Mouse (Mus musculus): Measurements from ENCODE around the gene Sft2d2. TPM values are rescaled to one million over a fixed set of nuclear protein-coding genes. Genes with fewer than 3 reads are reported as not detected.

Sft2d2 gene
- polyA plus RNA-seq, 1 experiment from 2014 or later: 24.3 TPM

GRCm38 (mm10) chr1:165200748-165201147 is 6.5 kb upstream of the Sft2d2 start:
- no peak for TF ChIP-seq CTCF (IDR thresholded peaks at IDR 0.05; ENCODE audit: low read depth)
- no peak for ATAC-seq
- Histone ChIP-seq H3K4me3 (ENCODE audit: low read depth, low read length) (no peak overlapping the region), H3K27ac (ENCODE audit: low read depth, low read length) (no peak overlapping the region), H3K9ac (ENCODE audit: low read depth, low read length) (no peak overlapping the region), H3K4me2 (replicated peaks; ENCODE audit: low read depth) (no peak overlapping the region), H3K9me3 (ENCODE audit: control insufficient read depth) (no peaks in the 10 kb centered on the region), H3K27me3 (replicated peaks; ENCODE audit: control insufficient read depth, insufficient read depth, low read length) (no peaks in the 10 kb centered on the region), H3K4me1 (replicated peaks; ENCODE audit: control insufficient read depth, insufficient read depth, low read length) (peaks cover 10% of the 10 kb centered on the region; the same call in 1 of the 2 replicates), H3K36me3 (ENCODE audit: control insufficient read depth, insufficient read depth) (no peaks in the 10 kb centered on the region)
- 60% methylated on average over 8 of the region's 8 CpGs for WGBS

GRCm38 (mm10) chr1:165199639-165200038 is 5.4 kb upstream of the Sft2d2 start:
- no peak overlapping the region for H3K9ac ChIP-seq (ENCODE audit: low read depth, low read length)
- no peak overlapping the region for H3K4me2 ChIP-seq (replicated peaks; ENCODE audit: low read depth)
- 62% methylated on average over 3 of the region's 3 CpGs for WGBS
- no peak for ATAC-seq
- H3K27me3 ChIP-seq (replicated peaks; ENCODE audit: control insufficient read depth, insufficient read depth, low read length): no peaks in the 10 kb centered on the region
- H3K9me3 ChIP-seq (ENCODE audit: control insufficient read depth): no peaks in the 10 kb centered on the region
- H3K36me3 ChIP-seq (ENCODE audit: control insufficient read depth, insufficient read depth): no peaks in the 10 kb centered on the region
- TF ChIP-seq CTCF (IDR thresholded peaks at IDR 0.05; ENCODE audit: low read depth): no peak
- no peak overlapping the region for H3K4me3 ChIP-seq (ENCODE audit: low read depth, low read length)
- no peak overlapping the region for H3K27ac ChIP-seq (ENCODE audit: low read depth, low read length)
- H3K4me1 ChIP-seq (replicated peaks; ENCODE audit: control insufficient read depth, insufficient read depth, low read length): peaks cover 10% of the 10 kb centered on the region

- H3K9ac ChIP-seq (ENCODE audit: low read depth, low read length): no peak overlapping the region
- H3K27ac ChIP-seq (ENCODE audit: low read depth, low read length): no peak overlapping the region
- no peaks in the 10 kb centered on the region for H3K9me3 ChIP-seq (ENCODE audit: control insufficient read depth)
- no peaks in the 10 kb centered on the region for H3K27me3 ChIP-seq (replicated peaks; ENCODE audit: control insufficient read depth, insufficient read depth, low read length)
- no peak overlapping the region for H3K4me2 ChIP-seq (replicated peaks; ENCODE audit: low read depth)
- H3K36me3 ChIP-seq (ENCODE audit: control insufficient read depth, insufficient read depth): no peaks in the 10 kb centered on the region
- TF ChIP-seq CTCF (IDR thresholded peaks at IDR 0.05; ENCODE audit: low read depth): no peak
- peaks cover 10% of the 10 kb centered on the region for H3K4me1 ChIP-seq (replicated peaks; ENCODE audit: control insufficient read depth, insufficient read depth, low read length)
- WGBS: 39% methylated on average over 1 of the region's 1 CpGs
- no peak overlapping the region for H3K4me3 ChIP-seq (ENCODE audit: low read depth, low read length)
- peak; percentile 12; the same call in 1 of the 2 replicates for ATAC-seq
These were observed 4.7 kb upstream of the Sft2d2 start for GRCm38 (mm10) chr1:165198951-165199350.

- no peak overlapping the region for H3K4me2 ChIP-seq (replicated peaks; ENCODE audit: low read depth)
- peaks cover 10% of the 10 kb centered on the region for H3K4me1 ChIP-seq (replicated peaks; ENCODE audit: control insufficient read depth, insufficient read depth, low read length)
- no peak overlapping the region for H3K4me3 ChIP-seq (ENCODE audit: low read depth, low read length)
- TF ChIP-seq CTCF (IDR thresholded peaks at IDR 0.05; ENCODE audit: low read depth): no peak
- no peaks in the 10 kb centered on the region for H3K9me3 ChIP-seq (ENCODE audit: control insufficient read depth)
- ATAC-seq: no peak
- 30% methylated on average over 3 of the region's 3 CpGs for WGBS
- H3K27ac ChIP-seq (ENCODE audit: low read depth, low read length): no peak overlapping the region
- H3K9ac ChIP-seq (ENCODE audit: low read depth, low read length): no peak overlapping the region
- H3K36me3 ChIP-seq (ENCODE audit: control insufficient read depth, insufficient read depth): no peaks in the 10 kb centered on the region
- no peaks in the 10 kb centered on the region for H3K27me3 ChIP-seq (replicated peaks; ENCODE audit: control insufficient read depth, insufficient read depth, low read length)
These were observed 3.6 kb upstream of the Sft2d2 start for GRCm38 (mm10) chr1:165197875-165198274.

- no peak overlapping the region for H3K4me3 ChIP-seq (ENCODE audit: low read depth, low read length)
- H3K4me1 ChIP-seq (replicated peaks; ENCODE audit: control insufficient read depth, insufficient read depth, low read length): peaks cover 10% of the 10 kb centered on the region
- H3K9me3 ChIP-seq (ENCODE audit: control insufficient read depth): no peaks in the 10 kb centered on the region
- no peak overlapping the region for H3K9ac ChIP-seq (ENCODE audit: low read depth, low read length)
- 67% methylated on average over 3 of the region's 3 CpGs for WGBS
- H3K4me2 ChIP-seq (replicated peaks; ENCODE audit: low read depth): no peak overlapping the region
- H3K27ac ChIP-seq (ENCODE audit: low read depth, low read length): 0 out of 2 replicates have a peak overlapping the region, but pooled peaks have one; percentile 9
- H3K27me3 ChIP-seq (replicated peaks; ENCODE audit: control insufficient read depth, insufficient read depth, low read length): no peaks in the 10 kb centered on the region
- no peak for TF ChIP-seq CTCF (IDR thresholded peaks at IDR 0.05; ENCODE audit: low read depth)
- ATAC-seq: no peak
- no peaks in the 10 kb centered on the region for H3K36me3 ChIP-seq (ENCODE audit: control insufficient read depth, insufficient read depth)
These were observed 1.2 kb upstream of the Sft2d2 start for GRCm38 (mm10) chr1:165195396-165195960.

GRCm38 (mm10) chr1:165194662-165195013 is 400 bp upstream of the Sft2d2 start:
- no peak for TF ChIP-seq CTCF (IDR thresholded peaks at IDR 0.05; ENCODE audit: low read depth)
- WGBS: 6% methylated on average over 5 of the region's 5 CpGs
- H3K9me3 ChIP-seq (ENCODE audit: control insufficient read depth): no peaks in the 10 kb centered on the region
- peak overlapping the region; percentile 92 for H3K9ac ChIP-seq (ENCODE audit: low read depth, low read length)
- peak overlapping the region; percentile 95 for H3K27ac ChIP-seq (ENCODE audit: low read depth, low read length)
- no peaks in the 10 kb centered on the region for H3K36me3 ChIP-seq (ENCODE audit: control insufficient read depth, insufficient read depth)
- peak overlapping the region; percentile 87 for H3K4me2 ChIP-seq (replicated peaks; ENCODE audit: low read depth)
- H3K4me3 ChIP-seq (ENCODE audit: low read depth, low read length): peak overlapping the region; percentile 84
- H3K4me1 ChIP-seq (replicated peaks; ENCODE audit: control insufficient read depth, insufficient read depth, low read length): peaks cover 10% of the 10 kb centered on the region
- H3K27me3 ChIP-seq (replicated peaks; ENCODE audit: control insufficient read depth, insufficient read depth, low read length): no peaks in the 10 kb centered on the region
- peak; percentile 44 for ATAC-seq
